Mouse (Mus musculus) right cerebral cortex, postnatal 14 days (tissue): ENCODE data around the gene Mertk.
A peak's percentile ranks its signal among the peaks of the same experiment; 100 is the strongest.

Experiments used
- DNase-seq: peaks from one replicate; pipeline ENCODE4 v3.0.0; 2022

The Mertk gene

GRCm38 (mm10) chr2:128770557-128770956 is 71.8 kb downstream of the Mertk start:
- no peak for DNase-seq

- DNase-seq = no peak
Measured at GRCm38 (mm10) chr2:128771048-128771447, 72.3 kb downstream of the Mertk start.

- DNase-seq = no peak
Measured at GRCm38 (mm10) chr2:128771750-128772338, 73.1 kb downstream of the Mertk start.

DNA sequence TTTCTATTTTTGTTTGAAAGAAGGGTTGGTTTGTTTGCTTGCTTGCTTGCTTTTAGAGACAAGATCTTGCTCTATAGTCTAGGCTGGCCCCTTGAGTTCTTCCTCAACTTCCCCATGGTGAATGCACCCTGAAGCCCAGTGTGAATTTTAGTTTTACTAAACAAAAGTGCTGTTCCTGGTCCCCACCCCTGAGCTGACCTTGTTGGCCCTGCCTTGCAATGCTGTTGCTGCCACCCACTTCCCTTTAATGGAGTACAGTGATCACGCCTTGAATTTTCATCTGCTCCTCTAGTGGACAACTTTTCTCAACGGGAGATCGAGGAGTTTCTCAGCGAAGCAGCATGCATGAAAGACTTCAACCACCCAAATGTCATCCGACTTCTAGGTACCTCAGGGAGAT is 83.5 kb downstream of the Mertk start:
- no peak for DNase-seq

- DNase-seq = no peak
Measured at GRCm38 (mm10) chr2:128783660-128784345, 85.0 kb downstream of the Mertk start.

- no peak for DNase-seq
Measured at GRCm38 (mm10) chr2:128784814-128785213, 86.1 kb downstream of the Mertk start.

DNA sequence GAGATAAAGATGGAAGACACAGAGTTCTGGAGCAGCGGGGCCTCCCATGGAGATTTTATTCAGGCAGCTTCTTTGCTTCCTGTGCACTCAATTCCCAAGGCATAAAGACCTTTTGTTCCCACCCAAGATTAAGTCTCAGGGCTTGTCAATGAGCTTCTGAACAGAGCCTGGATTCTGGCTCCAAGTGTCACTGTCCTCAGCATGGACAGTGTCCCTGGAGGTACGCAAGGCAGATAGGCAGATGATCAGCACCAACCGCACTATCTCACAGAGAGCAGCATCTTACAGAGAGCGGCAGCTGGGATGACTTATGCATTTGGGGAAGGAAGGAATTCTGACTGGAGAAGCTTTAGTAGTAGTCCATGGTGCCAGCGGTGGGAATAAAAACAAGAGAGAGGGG is 87.6 kb downstream of the Mertk start:
- DNase-seq = no peak

GRCm38 (mm10) chr2:128786795-128787194 is 88.0 kb downstream of the Mertk start:
- DNase-seq = no peak

DNA sequence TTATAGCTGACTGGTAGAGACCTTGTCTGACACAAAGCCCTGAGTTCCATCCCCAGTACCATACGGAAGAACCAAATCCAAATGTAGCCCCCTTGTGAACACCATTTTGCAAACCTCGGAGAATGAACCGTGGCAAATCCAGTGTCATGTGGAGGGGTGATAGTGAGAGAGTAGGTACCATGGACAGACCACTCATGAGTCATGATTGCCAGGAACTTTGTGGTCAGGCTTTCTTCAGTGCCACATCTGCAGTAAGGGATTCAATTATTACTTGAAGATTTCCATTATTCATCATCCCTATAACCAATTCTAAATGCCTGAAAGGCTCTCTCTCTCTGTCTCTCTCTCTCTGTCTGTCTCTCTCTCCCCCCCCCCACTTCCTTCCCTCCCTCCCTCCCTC is 89.0 kb downstream of the Mertk start:
- no peak for DNase-seq

DNA sequence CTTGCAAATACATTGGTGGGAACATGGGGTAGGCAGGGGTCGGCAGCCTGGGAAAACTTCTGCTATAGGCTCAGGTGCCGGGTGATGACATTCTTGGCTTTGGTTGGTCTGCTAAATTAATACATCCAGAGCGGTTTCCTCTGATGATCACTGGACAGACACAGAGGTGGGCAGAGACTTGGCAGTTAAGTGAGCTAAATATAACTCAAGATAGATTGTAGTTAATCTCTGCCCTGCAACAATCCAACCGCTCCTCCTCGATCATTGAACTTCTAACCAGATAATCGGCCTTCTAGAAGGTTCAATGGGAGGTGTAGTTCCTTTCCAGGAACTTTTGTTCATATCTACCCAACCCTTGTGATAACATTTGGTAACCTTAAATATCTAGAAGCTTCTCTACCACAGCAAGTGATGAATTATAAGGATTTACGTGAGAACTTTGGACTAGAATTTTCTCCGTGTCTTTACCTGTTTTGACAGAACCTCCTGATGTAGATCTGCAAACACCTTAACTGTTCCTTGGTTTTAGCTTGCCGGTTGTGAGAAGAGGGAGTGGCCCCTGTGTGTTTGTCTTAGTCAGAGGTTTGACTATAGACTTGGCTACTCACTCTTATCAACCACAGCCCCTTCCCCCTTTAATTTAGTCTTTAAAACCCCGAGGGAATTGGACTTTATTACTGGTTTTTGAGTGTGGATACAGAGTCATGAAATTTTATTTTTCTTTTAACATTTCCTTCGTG is 92.3 kb downstream of the Mertk start:
- no peak for DNase-seq

- no peak for DNase-seq
Measured at GRCm38 (mm10) chr2:128793958-128794357, 95.2 kb downstream of the Mertk start.

DNA sequence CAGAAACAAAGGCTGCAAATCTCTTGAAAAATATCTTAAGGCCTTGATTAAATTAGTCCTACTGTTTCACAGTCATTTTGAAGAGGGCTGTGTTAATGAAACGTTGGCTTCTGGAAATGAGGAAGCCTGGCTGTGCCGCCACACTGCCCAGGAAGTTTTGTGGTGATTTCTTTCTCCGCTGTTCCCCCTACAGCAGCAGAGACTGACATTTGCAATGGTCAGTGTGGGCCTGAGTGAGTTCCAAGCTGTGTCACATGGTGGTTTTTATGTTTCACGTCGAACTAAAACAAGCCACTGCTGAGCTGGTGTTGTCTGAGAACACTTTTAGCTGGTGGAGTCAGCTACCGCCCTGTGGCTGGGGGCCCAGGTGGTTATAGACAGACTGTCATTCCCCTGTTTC is 97.7 kb downstream of the Mertk start:
- DNase-seq = no peak

DNA sequence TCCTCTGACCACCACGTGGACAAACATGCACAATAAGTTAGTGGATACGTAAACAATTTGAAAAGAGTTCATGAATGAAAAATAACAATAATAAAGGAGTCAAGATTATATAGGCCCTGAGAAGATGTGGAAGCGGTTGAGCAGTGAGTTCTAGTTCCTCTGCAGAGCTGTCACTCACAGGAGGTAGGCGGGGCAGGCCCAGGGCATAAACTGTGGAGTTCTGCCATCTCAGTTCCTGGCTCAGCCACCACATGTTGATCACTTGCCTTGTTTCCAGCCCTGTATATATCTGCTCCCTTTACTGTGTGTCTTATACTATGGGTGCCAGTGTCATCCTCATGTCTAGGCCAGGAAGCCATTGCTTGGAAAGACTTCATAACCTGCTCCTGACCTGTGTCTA is 104.7 kb downstream of the Mertk start:
- no peak for DNase-seq

DNA sequence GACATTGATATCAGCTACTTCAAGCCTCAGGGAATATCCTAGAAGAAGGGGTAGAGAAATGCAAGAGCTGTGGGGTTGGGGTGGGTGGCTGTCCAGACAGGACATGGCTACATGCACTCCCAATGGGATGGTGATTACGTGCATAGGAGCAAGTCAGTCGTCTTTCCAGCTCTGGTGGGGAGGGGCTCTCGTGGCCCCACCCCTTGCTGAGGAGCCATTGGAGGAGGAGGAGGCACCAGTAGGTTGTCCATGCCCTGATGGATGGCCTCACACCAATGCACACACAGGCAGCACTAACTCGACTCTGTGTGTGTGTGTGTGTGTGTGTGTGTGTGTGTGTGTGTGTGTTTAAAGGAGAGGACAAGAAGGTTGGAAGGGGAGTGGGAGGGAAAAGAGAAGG is 106.6 kb downstream of the Mertk start:
- DNase-seq = no peak

DNA sequence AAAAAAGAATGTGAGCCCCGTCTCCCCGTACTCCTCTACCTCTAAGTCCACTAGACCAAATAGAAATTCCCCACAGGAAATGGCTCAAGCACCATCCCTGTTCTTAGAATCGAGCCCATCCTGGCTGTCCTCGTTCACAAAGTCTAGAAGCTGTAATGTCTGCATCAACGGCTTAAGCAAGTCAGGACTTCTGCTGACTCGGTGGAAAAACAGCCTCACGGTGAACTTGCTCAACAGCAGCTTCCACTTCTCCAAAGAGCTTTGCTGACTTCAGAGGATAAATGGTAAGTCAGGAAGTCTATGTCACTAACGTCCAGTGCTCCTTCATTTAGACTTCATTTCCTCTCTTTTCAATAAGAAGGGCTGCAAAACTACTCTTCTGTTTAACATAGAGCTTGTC is 107.8 kb downstream of the Mertk start:
- no peak for DNase-seq

GRCm38 (mm10) chr2:128812761-128813160 is 114.0 kb downstream of the Mertk start:
- DNase-seq = no peak

GRCm38 (mm10) chr2:128816311-128816710 is 117.6 kb downstream of the Mertk start:
- DNase-seq = no peak

DNA sequence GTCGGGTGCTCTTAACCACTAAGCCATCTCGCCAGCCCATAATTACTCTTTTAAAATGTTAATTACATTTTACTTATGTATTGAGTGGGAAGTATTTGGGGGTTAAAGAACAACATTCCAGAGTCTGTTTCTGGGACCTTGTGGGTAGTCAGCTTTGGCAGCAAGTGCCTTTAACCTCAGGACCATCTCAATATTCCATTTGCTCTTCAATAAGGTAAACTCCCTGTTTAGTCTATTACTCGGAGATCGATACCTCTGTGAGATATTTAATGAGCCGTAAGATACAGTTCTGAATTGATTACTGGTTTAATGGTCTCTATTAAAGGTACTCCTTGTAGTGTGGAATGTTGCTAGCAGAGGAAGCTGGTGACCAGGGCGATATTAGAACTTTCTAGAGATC is 118.2 kb downstream of the Mertk start:
- no peak for DNase-seq

GRCm38 (mm10) chr2:128817387-128817785 is 118.6 kb downstream of the Mertk start:
- DNase-seq = peak; percentile 24

DNA sequence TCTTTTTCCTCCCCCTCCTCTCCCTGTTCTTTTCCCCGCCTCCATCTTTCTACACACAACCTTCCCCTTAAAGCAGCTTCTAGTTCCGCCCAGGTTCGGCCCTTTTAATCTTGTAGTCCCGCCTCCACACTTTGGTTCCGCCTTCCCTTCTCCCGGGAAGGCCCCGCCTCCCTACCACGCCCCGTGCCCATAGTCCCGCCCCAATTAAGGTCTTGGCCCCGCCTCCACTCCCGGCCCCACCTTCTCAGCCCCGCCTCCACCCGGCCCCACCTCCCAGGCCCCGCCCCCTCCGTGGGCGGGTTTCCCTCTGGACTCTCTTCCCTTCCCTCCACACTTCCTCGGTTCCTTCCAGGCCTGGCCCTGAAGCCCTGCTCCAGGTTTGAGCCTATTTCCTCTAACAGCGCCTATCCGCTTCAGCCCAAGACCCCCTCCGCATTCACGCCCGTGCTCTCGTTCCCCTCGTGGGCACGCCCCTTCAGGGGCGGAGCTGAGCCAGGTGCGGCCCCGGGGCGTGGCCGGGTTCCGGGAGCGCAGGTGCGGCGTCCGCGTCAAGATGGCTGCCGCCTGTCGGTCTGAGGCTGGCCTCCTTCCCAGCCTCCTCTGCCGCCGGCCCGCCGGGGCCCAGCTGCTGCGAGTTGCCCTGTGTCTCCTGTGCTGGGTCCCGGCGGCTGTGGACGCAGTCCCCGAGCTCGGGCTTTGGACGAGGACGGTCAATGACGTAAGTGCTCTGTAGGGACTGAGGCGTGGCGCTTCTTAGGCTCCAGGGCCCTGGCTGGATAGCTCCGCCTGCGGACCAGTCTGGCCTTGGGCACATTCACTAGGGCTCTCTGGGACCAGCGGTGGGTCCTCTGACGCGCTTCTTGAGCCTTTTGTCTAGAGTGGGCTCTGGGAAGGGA is 119.3 kb downstream of the Mertk start, which contains the start of gene Tmem87b:
TSS of gene Tmem87b (plus strand) at position 333 of the 896 bp plus-strand sequence.
- peak; percentile 98 for DNase-seq

DNA sequence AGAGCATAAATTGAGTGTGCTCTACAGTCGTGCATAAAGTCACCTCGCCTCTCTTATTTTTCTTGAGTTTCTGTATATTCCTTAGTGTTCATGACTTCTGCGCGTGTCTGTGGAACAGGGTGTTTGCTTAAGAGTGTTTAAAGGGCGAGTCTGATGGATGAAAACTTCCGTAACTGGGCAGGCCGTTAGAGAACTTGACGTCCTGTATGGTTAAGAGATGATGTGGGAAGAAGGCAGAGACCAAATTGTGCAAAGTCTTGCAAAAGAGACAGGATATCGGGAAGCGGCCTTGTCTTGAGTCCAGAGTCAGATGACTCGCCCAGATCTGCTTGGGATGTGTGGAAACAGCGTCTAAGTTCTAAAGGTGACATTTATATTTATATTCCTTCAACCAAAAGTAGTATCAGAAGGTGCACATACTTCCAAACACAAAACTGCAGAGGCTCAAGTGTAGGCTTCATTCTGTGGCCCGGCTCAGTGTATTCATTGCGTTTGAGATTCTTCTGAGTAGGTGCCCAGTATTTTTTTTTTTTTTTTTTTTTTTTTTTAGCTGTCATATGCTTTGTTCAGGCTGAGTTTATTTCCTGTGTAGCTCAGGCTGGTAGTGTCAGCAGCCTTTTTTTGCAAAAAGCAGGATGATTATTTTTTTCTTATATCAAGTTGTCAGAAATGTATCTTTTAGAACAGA is 120.3 kb downstream of the Mertk start:
- DNase-seq = no peak

- DNase-seq = no peak
Measured at GRCm38 (mm10) chr2:128820631-128821030, 121.9 kb downstream of the Mertk start.
